Mouse (Mus musculus): Measurements from ENCODE around the gene Rcvrn. TPM values are rescaled to one million over a fixed set of nuclear protein-coding genes. Genes with fewer than 3 reads are reported as not detected.

Gene Rcvrn
- total RNA-seq, 2 experiments from 2014 or later, result 0.91 to 3.2 TPM

DNA sequence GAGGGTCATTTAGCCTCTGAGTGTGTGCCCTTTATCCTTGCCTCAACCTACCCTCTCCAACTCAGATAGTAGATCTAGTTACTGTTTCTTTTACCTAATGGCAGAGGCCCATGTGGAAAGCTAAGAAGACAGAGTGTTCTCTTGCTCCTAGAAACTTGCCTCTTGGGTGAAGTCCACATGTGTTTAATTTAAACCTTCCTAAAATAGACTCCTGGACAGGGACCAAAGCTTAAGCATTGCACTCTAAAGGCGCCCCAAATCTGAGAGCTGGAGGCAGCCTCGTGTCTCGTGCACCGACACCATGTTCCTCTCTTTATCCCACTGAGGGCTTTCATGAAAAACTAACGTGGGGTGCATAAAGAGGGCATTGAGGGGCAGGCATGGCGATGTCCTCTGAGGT is 32.0 kb downstream of the Rcvrn start:
- no peak for DNase-seq (ENCODE audit: extremely low spot score in 1 of 2, low spot score in 2 of 2)
- no peak overlapping the region for H3K4me3 ChIP-seq
- H3K27ac ChIP-seq, result peak overlapping the region; percentile 13; the same call in 1 of the 2 replicates
- intact Hi-C loops (cut with DNase I), result no loop called here
- no peak for TF ChIP-seq CTCF (IDR thresholded peaks at IDR 0.05)

DNA sequence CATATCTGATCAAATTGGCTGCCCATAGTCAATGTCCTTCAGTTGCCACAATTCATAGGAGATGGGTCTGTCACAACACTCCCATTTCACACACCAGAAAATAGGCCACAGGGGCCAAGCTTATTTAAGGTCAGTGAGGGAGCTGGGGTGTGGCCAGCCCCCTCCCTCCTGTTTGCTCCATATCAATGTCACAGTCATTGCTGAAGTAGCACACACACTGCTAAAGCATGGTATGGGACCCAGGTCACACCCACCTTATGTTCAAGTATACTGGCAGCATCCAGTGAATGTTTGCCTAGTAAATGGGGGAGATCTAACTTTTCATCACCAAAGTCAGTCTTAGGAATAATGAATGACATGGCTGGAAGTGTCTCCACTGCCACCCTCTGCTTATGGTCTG is 33.6 kb downstream of the Rcvrn start:
- DNase-seq (ENCODE audit: extremely low spot score in 1 of 2, low spot score in 2 of 2), result no peak
- Histone ChIP-seq H3K4me3 (no peak overlapping the region), H3K27ac (no peak overlapping the region)
- TF ChIP-seq CTCF (IDR thresholded peaks at IDR 0.05), result no peak
- intact Hi-C loops (cut with DNase I), result no loop called here

DNA sequence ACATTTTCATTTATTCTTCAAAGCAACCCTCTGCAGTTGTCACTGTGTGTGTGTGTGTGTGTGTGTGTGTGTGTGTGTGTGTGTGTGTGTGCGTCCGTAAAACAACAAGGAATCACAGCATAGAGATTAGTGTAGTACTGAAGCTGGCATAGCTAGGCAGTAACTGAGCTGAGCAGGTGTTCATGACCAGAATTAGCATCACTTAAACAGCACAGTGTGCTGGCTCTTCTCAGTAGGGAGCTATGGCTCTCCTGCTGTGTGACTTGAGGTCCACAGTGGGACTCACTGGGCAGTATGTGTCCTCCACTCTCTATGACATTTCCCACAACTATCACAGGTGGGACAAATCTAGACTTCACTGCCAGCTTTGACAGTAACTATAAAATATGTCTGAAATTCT is 35.9 kb downstream of the Rcvrn start:
- no peak for TF ChIP-seq CTCF (IDR thresholded peaks at IDR 0.05)
- no peak for DNase-seq (ENCODE audit: extremely low spot score in 1 of 2, low spot score in 2 of 2)
- Histone ChIP-seq H3K4me3 (no peak overlapping the region), H3K27ac (no peak overlapping the region)
- intact Hi-C loops (cut with DNase I), result loop anchor here (5.0 kb wide), 1 partner anchor 129 kb away; no protein-coding TSS in a partner anchor

DNA sequence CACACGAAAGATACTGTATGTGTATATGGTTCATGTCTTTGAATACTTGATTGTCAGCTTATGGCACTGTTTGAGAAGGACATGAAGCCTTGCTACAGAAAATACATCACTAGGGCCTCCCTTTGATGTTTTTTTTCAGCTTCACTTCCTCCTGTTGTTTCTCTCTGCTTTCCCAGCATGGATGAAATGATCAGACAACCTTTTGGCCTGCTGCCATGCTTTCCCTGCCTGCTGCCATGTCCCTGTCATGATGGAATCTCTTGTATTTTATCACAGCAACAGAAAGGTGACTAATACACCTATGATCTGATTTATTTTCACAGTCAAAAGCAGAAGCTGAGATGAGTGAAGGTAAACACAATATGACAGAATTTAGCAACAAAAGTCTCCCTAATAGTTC is 38.6 kb downstream of the Rcvrn start:
- H3K4me3 ChIP-seq, result no peak overlapping the region
- intact Hi-C loops (cut with DNase I), result loop anchor here (5.0 kb wide), 1 partner anchor 131 kb away; no protein-coding TSS in a partner anchor
- TF ChIP-seq CTCF (IDR thresholded peaks at IDR 0.05), result no peak
- no peak overlapping the region; the same call in 1 of the 2 replicates for H3K27ac ChIP-seq
- no peak for DNase-seq (ENCODE audit: extremely low spot score in 1 of 2, low spot score in 2 of 2)

DNA sequence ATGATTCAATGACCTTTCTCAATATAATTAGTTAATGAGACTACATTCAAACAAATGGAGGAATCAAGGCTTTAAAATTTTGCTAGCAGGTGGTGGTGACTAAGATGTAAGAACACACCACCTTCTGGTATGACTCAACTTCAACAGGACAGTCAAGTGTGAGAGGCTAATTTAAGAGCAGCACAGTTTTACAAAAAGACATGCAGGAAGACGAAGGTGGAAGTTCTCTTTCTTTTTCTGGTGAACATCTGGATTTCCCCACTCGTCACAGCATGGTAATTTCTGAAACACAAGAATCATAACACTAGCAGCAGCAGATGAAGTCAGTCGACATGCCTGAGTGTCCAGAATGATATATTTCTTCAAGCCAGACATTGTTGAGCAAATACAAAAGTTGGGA is 39.5 kb downstream of the Rcvrn start:
- H3K27ac ChIP-seq, result peak overlapping the region; percentile 71
- H3K4me3 ChIP-seq, result no peak overlapping the region
- no peak for DNase-seq (ENCODE audit: extremely low spot score in 1 of 2, low spot score in 2 of 2)
- intact Hi-C loops (cut with DNase I), result loop anchor here (5.0 kb wide), 1 partner anchor 132 kb away; no protein-coding TSS in a partner anchor
- no peak for TF ChIP-seq CTCF (IDR thresholded peaks at IDR 0.05)

DNA sequence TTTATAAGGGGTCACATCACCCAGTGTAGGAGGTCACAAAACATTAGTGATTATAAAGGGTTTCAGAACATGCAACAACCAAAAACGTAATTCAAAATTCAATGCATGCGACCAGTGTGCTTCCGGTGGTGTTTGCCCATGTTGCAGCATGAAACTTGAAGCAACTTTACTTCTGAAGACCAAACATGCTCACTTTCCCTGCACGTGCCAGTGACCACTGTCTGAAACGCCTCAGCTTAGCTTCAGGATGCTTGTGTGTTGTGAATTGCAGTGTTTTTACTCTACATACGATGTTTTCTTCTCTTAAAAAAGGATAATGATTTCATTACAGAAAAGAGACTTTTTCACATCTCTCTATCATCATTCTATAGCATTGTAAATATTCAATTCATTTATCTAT is 43.2 kb downstream of the Rcvrn start:
- no peak overlapping the region for H3K27ac ChIP-seq
- intact Hi-C loops (cut with DNase I), result no loop called here
- DNase-seq (ENCODE audit: extremely low spot score in 1 of 2, low spot score in 2 of 2), result no peak
- no peak for TF ChIP-seq CTCF (IDR thresholded peaks at IDR 0.05)
- H3K4me3 ChIP-seq, result no peak overlapping the region

DNA sequence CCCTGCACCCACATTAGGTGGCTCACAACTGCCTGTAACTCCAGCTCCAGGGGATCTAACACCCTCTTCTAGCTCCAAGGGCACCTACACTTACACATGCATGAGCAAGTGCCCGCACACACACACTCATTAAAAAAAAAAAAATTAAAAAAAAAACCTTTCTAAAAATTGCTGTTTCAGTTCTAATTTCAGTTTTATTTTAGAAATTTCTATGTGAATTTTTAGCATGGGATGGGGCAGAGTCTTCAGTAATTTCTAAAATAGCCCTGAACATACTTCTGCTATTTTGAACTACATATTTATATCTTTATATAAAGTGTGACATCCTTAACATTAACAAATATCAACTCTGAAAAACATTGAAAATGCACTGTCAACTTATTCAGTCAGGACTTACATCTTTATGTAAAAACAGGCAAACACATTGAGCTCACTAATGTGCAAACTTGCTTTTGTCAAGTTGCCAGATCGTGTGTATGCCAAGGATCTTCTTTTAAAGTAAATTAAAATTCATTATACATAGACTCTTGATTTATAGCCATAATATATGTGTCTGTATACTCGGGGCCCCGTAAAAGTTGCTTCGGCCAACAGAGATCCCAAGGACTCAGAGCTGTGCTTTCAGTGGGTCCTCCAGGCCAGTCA is 43.8 kb downstream of the Rcvrn start:
- no peak for TF ChIP-seq CTCF (IDR thresholded peaks at IDR 0.05)
- no peak for DNase-seq (ENCODE audit: extremely low spot score in 1 of 2, low spot score in 2 of 2)
- no peak overlapping the region for H3K27ac ChIP-seq
- H3K4me3 ChIP-seq, result no peak overlapping the region
- intact Hi-C loops (cut with DNase I), result no loop called here

DNA sequence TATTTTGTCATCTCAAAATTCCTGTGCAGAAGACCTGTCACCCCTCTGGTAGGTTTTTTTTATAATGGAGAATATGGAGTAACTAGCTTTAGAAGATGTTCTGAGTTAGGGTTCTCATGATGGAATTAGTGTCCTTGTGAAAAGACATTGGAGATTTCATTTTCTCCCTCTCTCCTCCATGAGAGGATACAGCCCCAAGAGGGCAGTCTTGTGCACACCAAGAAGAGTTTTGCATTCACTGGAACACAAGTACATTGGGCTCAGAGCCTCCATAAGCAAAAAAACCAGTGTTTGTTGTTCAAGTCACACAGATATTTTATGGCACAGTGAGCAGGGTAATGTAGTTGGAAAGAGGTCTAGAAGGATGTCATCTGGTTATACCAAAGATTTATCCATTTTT is 46.4 kb downstream of the Rcvrn start:
- Histone ChIP-seq H3K4me3 (no peak overlapping the region), H3K27ac (no peak overlapping the region)
- intact Hi-C loops (cut with DNase I), result no loop called here
- peak; percentile 29 for TF ChIP-seq CTCF (IDR thresholded peaks at IDR 0.05)
- DNase-seq (ENCODE audit: extremely low spot score in 1 of 2, low spot score in 2 of 2), result no peak

Other genes with a start within 250 kb of the Rcvrn start
- gene Gas7, start 239.9 kb upstream of the Rcvrn start, total RNA-seq (2021), result 100 to 1,000 TPM; 539 to 559 TPM
- gene Glp2r, start 75.8 kb downstream of the Rcvrn start, total RNA-seq (2021), result 1 to 10 TPM; 1.2 to 2.0 TPM
- not detected for gene Gsg1l2, start 79.3 kb downstream of the Rcvrn start, total RNA-seq (2021)
- gene Dhrs7c, start 102.9 kb downstream of the Rcvrn start, total RNA-seq (2021), result under 1 TPM in 1 of 2 experiments, not detected in 1; 0.32 TPM
- gene Usp43, start 226.8 kb downstream of the Rcvrn start, total RNA-seq (2021), result 1 to 10 TPM; 3.4 to 4.8 TPM